Mouse (Mus musculus) embryo, embryonic 11 days (tissue): ENCODE measurements around the gene Slc4a2.
A peak's percentile ranks its signal among the peaks of the same experiment; 100 is the strongest.

Experiments used
- DNase-seq: peaks from one replicate; pipeline ENCODE4 v3.0.0-alpha.2; 2015

The Slc4a2 gene

GRCm38 (mm10) chr5:24426556-24427284, 3.1 kb downstream of the Slc4a2 start:
- DNase-seq = no peak

DNA sequence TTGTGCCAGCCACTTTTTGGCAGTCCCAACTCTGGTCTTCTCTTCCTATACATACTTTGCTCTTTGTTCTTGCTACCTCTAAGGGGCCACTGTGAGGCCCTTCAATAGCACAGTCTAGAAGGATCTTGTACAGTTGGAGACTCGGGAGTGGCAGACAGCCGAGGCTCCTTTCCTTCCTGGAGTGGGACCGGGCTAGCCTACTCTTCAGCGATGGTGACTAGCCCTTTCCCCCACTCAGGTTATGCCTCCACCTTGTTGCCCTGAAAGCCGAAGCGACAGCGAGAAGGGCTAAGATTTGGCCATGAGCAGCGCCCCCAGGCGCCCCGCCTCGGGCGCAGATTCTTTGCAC, 3.6 kb downstream of the Slc4a2 start:
- no peak for DNase-seq

- DNase-seq = peak; percentile 59
Measured at GRCm38 (mm10) chr5:24427981-24428402, 4.4 kb downstream of the Slc4a2 start.

DNA sequence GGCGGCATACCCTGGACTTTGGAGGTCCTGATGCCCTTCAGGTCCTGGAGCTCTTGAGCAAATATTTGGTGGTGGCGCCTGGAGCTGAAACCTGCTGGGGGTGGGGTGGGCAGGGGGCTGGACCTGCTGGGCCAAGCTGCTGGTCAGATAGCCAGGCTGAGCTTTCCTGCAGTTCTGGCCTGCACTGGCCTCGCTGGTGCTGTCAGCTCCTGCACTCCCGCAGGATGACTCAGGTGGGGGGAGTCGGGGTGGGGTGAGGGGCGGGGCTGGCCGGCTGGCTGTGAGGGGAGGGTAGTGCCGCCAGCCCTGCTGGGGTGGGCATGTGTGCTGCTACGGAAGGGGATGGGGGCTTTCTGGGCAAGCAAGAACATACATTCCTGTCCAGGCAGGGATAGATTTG, 5.0 kb downstream of the Slc4a2 start:
- peak; percentile 23 for DNase-seq

DNA sequence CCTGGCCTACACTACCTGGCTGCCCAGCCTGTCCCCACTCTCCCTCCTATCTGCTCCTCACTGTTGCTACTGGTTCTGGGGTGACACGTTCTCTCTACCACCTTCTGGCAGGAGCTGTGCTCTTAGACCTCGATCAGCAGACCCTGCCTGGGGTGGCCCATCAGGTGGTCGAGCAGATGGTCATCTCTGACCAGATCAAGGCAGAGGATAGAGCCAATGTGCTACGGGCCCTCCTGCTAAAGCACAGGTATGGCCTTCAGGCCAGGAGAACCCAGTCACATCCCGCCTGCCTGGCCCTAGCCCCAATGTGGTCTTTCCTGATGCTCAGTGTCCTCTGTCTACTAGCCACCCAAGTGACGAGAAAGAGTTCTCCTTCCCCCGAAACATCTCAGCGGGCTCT, 10.4 kb downstream of the Slc4a2 start:
- no peak for DNase-seq

- no peak for DNase-seq
Measured at GRCm38 (mm10) chr5:24441187-24441586, 17.6 kb downstream of the Slc4a2 start.

DNA sequence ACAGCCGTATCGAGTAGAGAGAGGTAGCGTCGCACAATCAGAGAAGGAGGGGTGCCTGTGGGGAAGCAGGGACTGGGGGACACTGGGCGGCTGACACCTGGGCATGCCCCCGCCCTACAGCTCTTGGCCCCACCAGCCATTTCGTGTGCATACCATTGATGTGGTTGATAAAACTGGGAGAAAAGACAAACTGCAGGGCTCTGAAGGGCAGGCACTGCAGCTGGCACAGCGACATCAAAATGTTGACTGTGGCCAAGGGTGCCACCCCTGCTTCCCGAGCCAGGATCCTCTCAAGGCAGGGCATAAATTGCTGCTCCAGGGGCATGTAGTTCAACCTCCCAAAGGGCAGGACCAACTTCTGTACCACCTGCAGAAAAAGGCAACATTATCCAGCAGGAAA, 18.4 kb downstream of the Slc4a2 start:
- no peak for DNase-seq

- DNase-seq = no peak
Measured at GRCm38 (mm10) chr5:24443204-24443603, 19.6 kb downstream of the Slc4a2 start.

GRCm38 (mm10) chr5:24443927-24444326, 20.3 kb downstream of the Slc4a2 start:
- no peak for DNase-seq

DNA sequence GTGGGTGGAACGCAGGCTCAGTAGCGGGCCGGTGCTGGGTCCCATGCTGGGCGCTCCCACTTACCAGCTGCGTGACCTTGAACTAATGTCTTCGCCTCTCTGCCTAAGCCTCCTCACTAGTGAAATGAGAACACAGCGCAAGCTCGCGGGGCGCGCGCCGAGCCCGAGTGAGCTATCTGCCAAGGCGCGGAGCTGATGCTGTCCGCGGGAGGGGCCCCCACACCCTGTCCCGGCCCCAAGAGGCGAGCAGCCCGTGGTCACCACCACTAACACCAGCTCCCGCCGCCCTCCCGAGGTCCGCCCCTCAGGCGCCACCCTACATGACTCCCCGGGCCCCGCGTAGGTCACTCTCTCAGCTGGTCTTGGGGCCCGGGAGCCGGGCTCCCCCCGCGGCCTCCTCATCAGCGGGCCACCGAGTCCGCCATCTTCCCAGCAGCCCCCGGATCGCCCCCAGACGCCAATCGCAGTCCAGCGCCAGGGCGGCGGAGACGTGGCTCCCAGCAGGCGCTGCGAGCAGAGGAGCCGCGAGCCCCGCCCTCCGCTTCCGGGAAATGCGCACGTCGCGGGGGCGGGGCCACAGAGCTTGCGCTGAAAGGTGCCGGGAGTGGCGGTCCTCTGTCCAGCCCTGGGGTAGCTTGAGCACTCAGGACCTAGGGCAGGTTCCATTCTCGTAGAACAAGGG, 21.2 kb downstream of the Slc4a2 start, which contains the start of gene Fastk:
Gene Fastk, minus strand, starts transcription at position 542 of the 682 bp plus-strand sequence.
- peak; percentile 99 for DNase-seq

GRCm38 (mm10) chr5:24445428-24446080, 21.9 kb downstream of the Slc4a2 start:
- DNase-seq = peak; percentile 17

GRCm38 (mm10) chr5:24446630-24447029, 23.0 kb downstream of the Slc4a2 start:
- DNase-seq = no peak

DNA sequence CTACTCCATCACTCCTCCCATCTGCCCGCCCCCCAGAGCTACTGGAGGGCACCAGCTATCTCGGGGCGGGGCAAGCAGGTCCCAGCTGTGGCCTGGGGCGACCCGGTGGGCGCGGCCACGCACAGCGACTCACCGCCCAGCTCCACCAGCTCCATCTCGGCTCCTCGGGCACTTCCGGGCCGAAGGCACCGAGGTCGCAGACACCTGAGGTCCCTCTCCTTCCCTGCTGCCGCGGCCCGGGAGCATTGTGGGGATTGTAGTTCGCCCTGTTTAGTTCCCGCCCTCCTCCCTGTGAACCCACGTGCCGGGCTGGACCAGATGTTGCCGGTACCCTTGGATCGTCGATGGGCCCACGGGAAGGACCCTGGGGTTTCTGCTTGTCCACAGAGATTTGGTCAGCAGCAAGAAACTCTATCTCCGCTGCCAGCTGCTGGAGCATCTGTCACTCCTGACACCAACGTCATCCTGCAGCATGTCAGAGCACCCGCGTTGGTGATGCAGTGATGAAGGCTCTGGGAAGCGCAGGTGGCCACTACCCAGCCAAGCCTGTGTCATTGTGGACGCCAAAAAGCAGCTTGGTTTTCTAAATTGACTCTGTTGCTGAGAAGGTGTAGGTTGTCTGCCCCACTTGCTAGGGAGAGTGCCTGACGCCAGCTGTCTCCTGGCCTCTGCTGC, 24.1 kb downstream of the Slc4a2 start, which contains the start of gene Tmub1:
Gene Tmub1, minus strand, starts transcription at position 231 of the 675 bp plus-strand sequence.
- peak; percentile 87 for DNase-seq

- peak; percentile 94 for DNase-seq
Measured at GRCm38 (mm10) chr5:24451264-24452029, 27.8 kb downstream of the Slc4a2 start.

GRCm38 (mm10) chr5:24452030-24452690, 28.5 kb downstream of the Slc4a2 start, which contains the start of gene Agap3:
Agap3 (plus strand) TSS chr5:24452177.
- peak; percentile 61 for DNase-seq

GRCm38 (mm10) chr5:24452691-24453233, 29.1 kb downstream of the Slc4a2 start:
- DNase-seq = peak; percentile 48

GRCm38 (mm10) chr5:24453283-24453984, 29.8 kb downstream of the Slc4a2 start:
- peak; percentile 42 for DNase-seq

- no peak for DNase-seq
Measured at GRCm38 (mm10) chr5:24453985-24454303, 30.3 kb downstream of the Slc4a2 start.

- no peak for DNase-seq
Measured at GRCm38 (mm10) chr5:24455076-24455475, 31.4 kb downstream of the Slc4a2 start.

DNA sequence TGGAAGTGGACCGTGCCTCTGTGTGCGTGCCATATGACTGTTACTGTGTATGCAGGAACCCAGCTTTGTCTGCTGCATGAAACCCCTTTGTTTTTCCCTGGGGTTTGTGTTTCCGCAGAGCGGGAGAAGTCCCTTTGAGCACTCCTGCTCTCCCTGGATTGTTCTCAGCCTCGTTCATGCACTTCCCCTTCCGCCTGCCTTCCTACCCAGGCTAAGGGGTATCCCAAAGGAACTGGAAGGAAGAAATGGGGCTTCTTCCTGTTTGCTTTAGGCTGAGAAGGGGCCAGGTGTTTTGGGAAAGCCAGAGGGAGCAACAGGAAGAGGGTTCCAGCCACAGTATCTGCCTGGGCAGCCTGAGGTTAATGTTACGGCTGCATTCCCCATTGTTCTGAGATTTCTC, 32.0 kb downstream of the Slc4a2 start:
- no peak for DNase-seq

GRCm38 (mm10) chr5:24466762-24467161, 43.1 kb downstream of the Slc4a2 start:
- no peak for DNase-seq
